Mouse (Mus musculus) fibroblast of lung, adult 2 months (primary cell): Measurements from ENCODE around the gene Pramel5.
"Not testable (repeated sequence)": the region's sequence is repeated elsewhere in the genome, so short reads cannot be mapped to it uniquely, and the experiment has no call there.

Source experiments
- DNase-seq: peaks from one replicate; pipeline ENCODE4 v3.0.0-alpha.2; 2011; ENCODE audit warnings: low read depth

Pramel5 gene

GRCm38 (mm10) chr4:144280388-144280787 lies at the start of gene Pramel5:
Gene Pramel5 (minus strand): TSS chr4:144280488.
- not testable (repeated sequence) for DNase-seq

GRCm38 (mm10) chr4:144329949-144330348 lies 49.7 kb upstream of the Pramel5 start, which contains the start of gene Gm13128:
Gene Gm13128 (plus strand): TSS chr4:144330249.
- DNase-seq, result not testable (repeated sequence)

GRCm38 (mm10) chr4:144312666-144313460 lies 32.6 kb upstream of the Pramel5 start:
- DNase-seq, result not testable (repeated sequence)

GRCm38 (mm10) chr4:144299414-144299813 lies 19.1 kb upstream of the Pramel5 start:
- DNase-seq, result not testable (repeated sequence)

- not testable (repeated sequence) for DNase-seq
These were observed 25.5 kb downstream of the Pramel5 start for GRCm38 (mm10) chr4:144254768-144255167.
